Mouse (Mus musculus) olfactory bulb, adult 2 months (tissue): ENCODE results near the gene Olfr1183. TPM values are rescaled to one million over a fixed set of nuclear protein-coding genes. Genes with fewer than 3 reads are reported as not detected.
"Not testable (repeated sequence)": the region's sequence is repeated elsewhere in the genome, so short reads cannot be mapped to it uniquely, and the experiment has no call there.

ENCODE experiments used
- H3K27ac ChIP-seq: fragments of 200-500 bp; 2 replicates; pipeline ENCODE4 v1.5.1; 2012; ENCODE audit warnings: low read depth, low read length; ENCODE audit not compliant: insufficient read depth
- H3K4me1 ChIP-seq: fragments of 200-500 bp; 2 replicates; pipeline ENCODE4 v1.6.1; 2012; ENCODE audit warnings: low read length; ENCODE audit not compliant: control insufficient read depth, insufficient read depth
- H3K4me3 ChIP-seq: fragments of 200-500 bp; 2 replicates; pipeline ENCODE4 v1.5.1; 2012; ENCODE audit warnings: mild to moderate bottlenecking, low read depth, low read length, moderate library complexity; ENCODE audit not compliant: insufficient read depth
- CTCF ChIP-seq: fragments of 200-500 bp; IDR thresholded peaks from 2 replicates; pipeline ENCODE4 v1.5.1; 2012; ENCODE audit warnings: low read depth, mild to moderate bottlenecking, low read length, moderate library complexity; ENCODE audit not compliant: insufficient read depth
- POLR2A ChIP-seq: fragments of 200-500 bp; IDR thresholded peaks from 2 replicates; pipeline ENCODE4 v1.6.1; 2012; ENCODE audit warnings: mild to moderate bottlenecking, low read depth, low read length, moderate library complexity; ENCODE audit not compliant: insufficient read depth
- WGBS: fragments of 180-500 bp; shearing (Covaris S2); methylation state at CpG from one replicate; pipeline ENCODE4 v1.1.7; 2018; 5-methylcytosine and 5-hydroxymethylcytosine counted together
- polyA plus RNA-seq: library from polyadenylated mRNA; stranded (reverse); fragments of >200 nt; gene quantifications from 2 replicates; pipeline ENCODE4 v1.2.4, GENCODE M21; 2012; ENCODE audit warnings: low replicate concordance; ENCODE audit not compliant: missing spikeins, insufficient read depth, insufficient read length

Gene Olfr1183
- not detected in 2 replicates for polyA plus RNA-seq

DNA sequence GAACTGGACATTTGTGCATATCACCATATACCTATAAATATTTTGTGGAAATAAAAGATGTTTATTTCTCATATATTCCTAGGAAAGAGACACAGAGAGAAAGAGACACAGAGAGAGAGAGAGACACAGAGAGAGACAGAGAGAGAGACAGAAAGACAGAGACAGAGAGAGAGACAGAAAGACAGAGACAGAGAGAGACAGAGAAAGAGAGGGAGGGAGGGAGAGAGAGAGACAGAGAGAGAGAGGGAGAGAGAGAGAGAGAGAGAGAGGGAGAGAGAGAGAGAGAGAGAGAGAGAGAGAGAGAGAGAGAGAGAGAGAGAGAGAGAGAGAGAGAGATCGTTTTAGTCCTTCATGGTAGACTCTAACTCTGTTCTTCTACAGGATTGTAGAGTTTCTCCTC is at the start of gene Olfr1183:
Olfr1183 (plus strand) TSS at position 301 of the 400 bp plus-strand sequence.
- not testable (repeated sequence) for H3K4me1 ChIP-seq, H3K27ac ChIP-seq, H3K4me3 ChIP-seq
- WGBS, result 54% methylated on average over 1 of the region's 1 CpGs

- Histone ChIP-seq H3K27ac (no peak within 1 kb of the TSS), H3K4me3 (no peak within 1 kb of the TSS), H3K4me1 (no peaks in the 10 kb centered on the region)
- 86% methylated on average over 3 of the region's 3 CpGs for WGBS
- TF ChIP-seq POLR2A (no peak), CTCF (no peak)
Observed at GRCm38 (mm10) chr2:88406353-88406752, 48.3 kb upstream of the Olfr1183 start, which contains the start of gene Olfr1179. Gene Olfr1179, minus strand, starts transcription at chr2:88406453.

DNA sequence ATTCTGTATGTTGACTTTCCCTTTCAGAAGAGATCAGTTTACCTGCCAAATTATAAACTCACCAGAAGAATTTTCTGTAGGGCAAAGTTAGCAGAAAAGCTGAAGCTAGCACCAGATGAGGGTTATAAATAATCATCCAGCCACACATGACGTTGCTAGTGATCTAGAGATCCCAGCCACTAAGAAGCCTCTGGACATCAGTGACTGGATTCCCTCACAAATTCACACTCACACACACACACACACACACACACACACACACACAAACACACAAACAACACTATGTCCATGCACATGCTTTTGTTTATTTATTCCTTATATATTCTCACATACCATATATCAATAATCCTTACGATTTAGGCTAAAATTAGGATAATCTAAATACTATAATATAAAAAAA is 35.6 kb upstream of the Olfr1183 start, which contains the start of gene Olfr1180:
Olfr1180 (minus strand) TSS at position 101 of the 400 bp plus-strand sequence.
- Histone ChIP-seq H3K27ac (no peak within 1 kb of the TSS), H3K4me3 (no peak within 1 kb of the TSS), H3K4me1 (no peaks in the 10 kb centered on the region)
- WGBS, result 78% methylated on average over 2 of the region's 2 CpGs
- TF ChIP-seq CTCF (no peak), POLR2A (no peak)

- no peak within 1 kb of the TSS for H3K27ac ChIP-seq
- H3K4me3 ChIP-seq, result no peak within 1 kb of the TSS
- TF ChIP-seq CTCF, result no peak
- TF ChIP-seq POLR2A, result no peak
- H3K4me1 ChIP-seq, result no peaks in the 10 kb centered on the region
- WGBS, result 85% methylated on average over 1 of the region's 1 CpGs
Observed at GRCm38 (mm10) chr2:88426071-88426470, 28.6 kb upstream of the Olfr1183 start, which contains the start of gene Olfr1181. Gene Olfr1181, minus strand, starts transcription at chr2:88426171.

DNA sequence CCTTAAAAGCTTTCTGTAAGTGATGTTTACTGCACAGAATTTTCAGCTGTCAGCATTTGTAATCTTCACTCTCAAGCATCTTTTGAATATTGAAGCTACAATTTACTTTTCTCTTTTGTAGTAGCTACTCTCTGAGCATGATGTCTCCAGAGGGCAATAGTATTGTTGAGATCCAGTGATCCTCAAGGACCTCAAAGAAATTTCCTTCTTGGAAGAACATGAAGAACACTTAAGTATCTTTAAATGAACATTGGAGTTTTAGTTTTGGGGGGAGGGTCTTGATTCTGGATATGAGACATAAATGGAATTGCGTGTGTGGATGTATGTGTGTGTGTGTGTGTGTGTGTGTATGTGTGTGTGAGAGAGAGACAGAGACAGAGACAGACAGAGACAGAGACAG is 5.6 kb upstream of the Olfr1183 start, which contains the start of gene Gm13757:
Gm13757 (minus strand) TSS at position 101 of the 400 bp plus-strand sequence.
- H3K27ac ChIP-seq, result no peak within 1 kb of the TSS
- H3K4me3 ChIP-seq, result no peak within 1 kb of the TSS
- 93% methylated on average over 1 of the region's 1 CpGs for WGBS
- H3K4me1 ChIP-seq, result no peaks in the 10 kb centered on the region
- TF ChIP-seq POLR2A, result no peak
- TF ChIP-seq CTCF, result no peak

DNA sequence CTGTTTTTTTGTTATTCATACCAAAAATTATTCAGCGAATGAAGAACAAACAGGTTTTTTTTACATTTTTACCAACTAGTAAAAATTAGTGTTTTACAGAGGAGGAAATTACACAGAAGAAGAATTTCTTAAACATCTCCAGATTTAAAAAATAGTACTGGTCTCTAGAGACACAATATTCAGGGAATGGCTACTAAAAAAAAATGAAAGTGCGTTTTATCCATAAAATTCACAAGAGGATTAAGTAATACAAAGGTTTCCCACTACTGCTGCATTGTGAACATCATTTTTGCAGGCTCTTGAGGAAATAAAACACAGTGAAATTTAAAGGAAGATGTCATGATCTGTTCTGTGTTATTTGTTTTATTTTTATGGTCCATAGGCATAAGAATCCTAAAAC is 28.6 kb downstream of the Olfr1183 start, which contains the start of gene Olfr1184:
Olfr1184 (plus strand) TSS at position 301 of the 400 bp plus-strand sequence.
- WGBS, result 91% methylated on average over 2 of the region's 2 CpGs

DNA sequence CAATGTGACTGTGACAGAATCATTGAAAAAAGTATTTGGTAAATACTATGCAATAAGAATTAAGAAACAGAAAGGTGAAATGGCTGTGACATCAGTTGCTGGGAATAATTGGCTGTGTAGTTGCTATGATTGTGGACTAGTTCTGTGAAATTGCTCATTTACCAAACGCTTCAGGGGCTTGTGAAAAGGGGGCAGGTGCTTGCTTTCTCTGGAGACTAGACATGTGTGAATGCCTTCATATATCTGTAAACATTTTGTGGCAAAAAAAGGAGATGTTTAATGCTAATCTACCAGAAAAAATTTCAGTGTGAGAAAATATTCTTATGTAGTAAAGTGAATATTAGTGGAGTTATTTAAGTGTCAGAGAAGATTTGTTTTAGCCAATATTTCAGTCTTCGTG is 38.4 kb downstream of the Olfr1183 start, which contains the start of gene Olfr1185-ps1:
Olfr1185-ps1 (plus strand) TSS at position 301 of the 400 bp plus-strand sequence.
- WGBS, result 65% methylated on average over 2 of the region's 2 CpGs
- no peaks in the 10 kb centered on the region for H3K4me1 ChIP-seq
- TF ChIP-seq POLR2A (no peak), CTCF (no peak)

More for the DNA sequence above, 28.6 kb downstream of the Olfr1183 start, which contains the start of gene Olfr1184:
- Histone ChIP-seq H3K4me3 (no peak within 1 kb of the TSS), H3K27ac (no peak within 1 kb of the TSS), H3K4me1 (no peaks in the 10 kb centered on the region)
- no peak for TF ChIP-seq POLR2A
- TF ChIP-seq CTCF, result no peak

GRCm38 (mm10) chr2:88518251-88518650 is 63.6 kb downstream of the Olfr1183 start, which contains the start of gene Olfr1186:
Gene Olfr1186, plus strand, starts transcription at chr2:88518551.
- Histone ChIP-seq H3K27ac (no peak within 1 kb of the TSS), H3K4me1 (no peaks in the 10 kb centered on the region), H3K4me3 (no peak within 1 kb of the TSS)
- 81% methylated on average over 2 of the region's 2 CpGs for WGBS
- TF ChIP-seq CTCF, result no peak
- TF ChIP-seq POLR2A, result no peak

More for the DNA sequence above, 38.4 kb downstream of the Olfr1183 start, which contains the start of gene Olfr1185-ps1:
- Histone ChIP-seq H3K4me3 (no peak within 1 kb of the TSS), H3K27ac (no peak within 1 kb of the TSS)

Other genes with a start within 250 kb of the Olfr1183 start
- not detected in 2 replicates for gene Olfr1170, start 226.5 kb upstream of the Olfr1183 start, polyA plus RNA-seq
- not detected in 2 replicates for gene Olfr1173, start 175.0 kb upstream of the Olfr1183 start, polyA plus RNA-seq
- not detected in 2 replicates for gene Olfr1174-ps, start 139.7 kb upstream of the Olfr1183 start, polyA plus RNA-seq
- not detected in 2 replicates for gene Olfr1175-ps, start 127.7 kb upstream of the Olfr1183 start, polyA plus RNA-seq
- not detected in 2 replicates for gene Olfr1176, start 118.1 kb upstream of the Olfr1183 start, polyA plus RNA-seq
- not detected in 2 replicates for gene Olfr1177-ps, start 108.4 kb upstream of the Olfr1183 start, polyA plus RNA-seq
- gene Olfr1178, start 67.8 kb upstream of the Olfr1183 start, polyA plus RNA-seq, result not detected in 2 replicates
- gene Olfr1179, start 48.4 kb upstream of the Olfr1183 start, polyA plus RNA-seq, result not detected in 2 replicates
- gene Olfr1180, start 35.7 kb upstream of the Olfr1183 start, polyA plus RNA-seq, result not detected in 2 replicates
- not detected in 2 replicates for gene Olfr1181, start 28.7 kb upstream of the Olfr1183 start, polyA plus RNA-seq
- gene Gm13757, start 5.7 kb upstream of the Olfr1183 start, polyA plus RNA-seq, result not detected in 2 replicates
- gene Olfr1184, start 28.7 kb downstream of the Olfr1183 start, polyA plus RNA-seq, result not detected in 2 replicates
- not detected in 2 replicates for gene Olfr1185-ps1, start 38.5 kb downstream of the Olfr1183 start, polyA plus RNA-seq
- gene Olfr1186, start 63.7 kb downstream of the Olfr1183 start, polyA plus RNA-seq, result not detected in 2 replicates
- gene Olfr1188, start 102.1 kb downstream of the Olfr1183 start, polyA plus RNA-seq, result not detected in 2 replicates
- not detected in 2 replicates for gene Olfr1189, start 131.6 kb downstream of the Olfr1183 start, polyA plus RNA-seq
- not detected in 2 replicates for gene Olfr1191-ps1, start 185.7 kb downstream of the Olfr1183 start, polyA plus RNA-seq
- gene Olfr1192-ps1, start 193.6 kb downstream of the Olfr1183 start, polyA plus RNA-seq, result 63.7 TPM in 1 of 2 replicates, not detected in the other
- not detected in 2 replicates for gene Olfr1193, start 220.8 kb downstream of the Olfr1183 start, polyA plus RNA-seq
- gene Olfr1195, start 234.3 kb downstream of the Olfr1183 start, polyA plus RNA-seq, result not detected in 2 replicates
- not detected in 2 replicates for gene Olfr1196, start 249.7 kb downstream of the Olfr1183 start, polyA plus RNA-seq